In the genomic region with DNA sequence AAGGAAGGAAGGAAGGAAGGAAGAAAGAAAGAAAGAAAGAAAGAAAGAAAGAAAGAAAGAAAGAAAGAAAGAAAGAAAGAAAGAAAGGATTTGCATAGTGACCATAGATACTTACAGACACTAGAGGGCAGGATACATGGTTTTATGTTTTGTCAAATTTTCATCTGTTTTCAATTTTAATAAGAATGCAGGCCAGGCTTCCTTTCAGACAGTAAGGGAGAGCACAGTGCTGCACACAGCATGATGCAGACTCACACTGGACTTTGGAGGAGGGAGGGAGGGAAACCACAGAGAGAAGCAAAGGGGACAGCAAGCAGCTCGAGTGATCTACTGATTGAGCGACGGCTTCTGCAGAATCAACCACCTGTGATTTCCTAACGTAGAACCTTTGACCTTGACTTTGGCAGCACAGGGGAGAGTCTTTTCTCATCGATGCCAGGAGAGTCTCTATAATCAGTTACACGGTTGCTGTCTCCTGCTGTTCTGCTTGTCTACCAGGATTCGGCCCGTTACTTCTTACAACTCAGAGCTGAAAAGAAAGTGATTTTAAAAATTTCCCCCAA, we compare ENCODE assay signal across 11 mouse cellular contexts.
DNase-seq lines count a peak whose midpoint lies in the region; ATAC-seq and TF ChIP-seq lines count a peak whose summit lies in the region.
"Had no signal": no experiment of that assay in that cellular context is flagged by ENCODE, and none has a peak within 500 bp of the region (broad histone marks: within the 10 kb centered on the region; RNA-seq: fewer than 3 reads in every experiment).

No protein-coding gene starts in this region.

- DNase-seq in heart, adult 2 months, result no peak
- DNase-seq in heart, postnatal 25 days (ENCODE audit: low spot score), result no peak
- DNase-seq in liver, result peak; percentile 6
- DNase-seq in liver, embryonic 11.5 days (ENCODE audit: low spot score), result no peak
- DNase-seq in embryonic facial prominence, embryonic 11.5 days (ENCODE audit: low spot score), result peak; percentile 73
- DNase-seq in cerebellum, postnatal 10 days, result no peak
- DNase-seq in layer of hippocampus, postnatal 10 days (ENCODE audit: low spot score in 2 of 2), result no peak
- DNase-seq: liver, embryonic 13.5 days; thymus, postnatal 14 days had no signal

- peaks cover 4% of the 10 kb centered on the region for H3K9me3 ChIP-seq in liver, embryonic 11.5 days (ENCODE audit: control insufficient read depth, low read length)
- no peaks in the 10 kb centered on the region for H3K9me3 ChIP-seq in embryonic facial prominence, embryonic 11.5 days (replicated peaks; ENCODE audit: control insufficient read depth, low read length)
- H3K9me3 ChIP-seq in liver, embryonic 15.5 days (replicated peaks), result no peaks in the 10 kb centered on the region
- H3K9me3 ChIP-seq: liver, embryonic 13.5 days had no signal

- peak; percentile 52 for TF ChIP-seq CTCF in heart, adult 2 months (IDR thresholded peaks at IDR 0.05)

- no peak overlapping the region for H3K4me2 ChIP-seq in liver, embryonic 11.5 days
- H3K4me2 ChIP-seq in embryonic facial prominence, embryonic 11.5 days (ENCODE audit: low read depth, low read length), result 0 out of 2 replicates have a peak overlapping the region, but pooled peaks have one; percentile 7
- no peak overlapping the region for H3K4me2 ChIP-seq in liver, embryonic 15.5 days
- H3K4me2 ChIP-seq: liver, embryonic 13.5 days; midbrain, embryonic 12.5 days had no signal

- H3K27ac ChIP-seq in heart, adult 2 months, result no peak overlapping the region
- H3K27ac ChIP-seq in liver, embryonic 11.5 days (ENCODE audit: low read depth, low read length), result no peak overlapping the region
- H3K27ac ChIP-seq in embryonic facial prominence, embryonic 11.5 days (replicated peaks; ENCODE audit: low read depth, low read length), result no peak overlapping the region
- H3K27ac ChIP-seq in liver, embryonic 15.5 days (replicated peaks), result no peak overlapping the region
- H3K27ac ChIP-seq: liver, embryonic 13.5 days; midbrain, embryonic 12.5 days had no signal

- no peak for TF ChIP-seq EP300 in heart, adult 2 months (IDR thresholded peaks at IDR 0.05; ENCODE audit: insufficient read depth, low read depth, low read length)

- H3K4me3 ChIP-seq in heart, adult 2 months, result no peak overlapping the region
- no peak overlapping the region for H3K4me3 ChIP-seq in liver, embryonic 11.5 days (ENCODE audit: low read depth, low read length)
- H3K4me3 ChIP-seq in embryonic facial prominence, embryonic 11.5 days (ENCODE audit: low read depth, low read length), result no peak overlapping the region
- no peak overlapping the region for H3K4me3 ChIP-seq in liver, embryonic 15.5 days (replicated peaks)
- H3K4me3 ChIP-seq: liver, embryonic 13.5 days; midbrain, embryonic 12.5 days had no signal

- no peaks in the 10 kb centered on the region for H3K27me3 ChIP-seq in heart, adult 2 months (ENCODE audit: control insufficient read depth, insufficient read depth, low read length)
- no peaks in the 10 kb centered on the region for H3K27me3 ChIP-seq in liver, embryonic 11.5 days (replicated peaks; ENCODE audit: control insufficient read depth, insufficient read depth, low read length)
- H3K27me3 ChIP-seq in embryonic facial prominence, embryonic 11.5 days (ENCODE audit: control insufficient read depth, insufficient read depth, low read length), result no peaks in the 10 kb centered on the region
- H3K27me3 ChIP-seq in liver, embryonic 15.5 days, result no peaks in the 10 kb centered on the region
- H3K27me3 ChIP-seq: liver, embryonic 13.5 days; midbrain, embryonic 12.5 days had no signal

- TF ChIP-seq POLR2A in heart, adult 2 months (IDR thresholded peaks at IDR 0.05; ENCODE audit: insufficient read depth, low read depth, low read length), result no peak

- 66% methylated on average over 8 of the region's 8 CpGs for WGBS in heart, adult 2 months
- 66% methylated on average over 8 of the region's 8 CpGs for WGBS in liver, embryonic 11.5 days
- WGBS in embryonic facial prominence, embryonic 11.5 days, result 28% methylated on average over 8 of the region's 8 CpGs
- 61% methylated on average over 8 of the region's 8 CpGs for WGBS in liver, embryonic 15.5 days (ENCODE audit: insufficient replicate concordance)

- no peaks in the 10 kb centered on the region for H3K79me2 ChIP-seq in heart, adult 2 months (replicated peaks; ENCODE audit: control insufficient read depth, insufficient read depth, low read length)

- no peaks in the 10 kb centered on the region for H3K36me3 ChIP-seq in heart, adult 2 months (ENCODE audit: control insufficient read depth, insufficient read depth, low read length)
- H3K36me3 ChIP-seq in liver, embryonic 11.5 days (ENCODE audit: control insufficient read depth, insufficient read depth, low read length), result no peaks in the 10 kb centered on the region
- no peaks in the 10 kb centered on the region for H3K36me3 ChIP-seq in embryonic facial prominence, embryonic 11.5 days (replicated peaks; ENCODE audit: control insufficient read depth, insufficient read depth, low read depth, low read length)
- H3K36me3 ChIP-seq in liver, embryonic 15.5 days (replicated peaks), result no peaks in the 10 kb centered on the region
- H3K36me3 ChIP-seq: liver, embryonic 13.5 days; midbrain, embryonic 12.5 days had no signal

- H3K9ac ChIP-seq in heart, adult 2 months (ENCODE audit: low read depth, low read length), result no peak overlapping the region
- no peak overlapping the region for H3K9ac ChIP-seq in liver, embryonic 11.5 days (ENCODE audit: low read depth, low read length)
- no peak overlapping the region; the same call in 1 of the 2 replicates for H3K9ac ChIP-seq in embryonic facial prominence, embryonic 11.5 days (replicated peaks; ENCODE audit: low read length)
- H3K9ac ChIP-seq in liver, embryonic 15.5 days, result no peak overlapping the region
- H3K9ac ChIP-seq: liver, embryonic 13.5 days; midbrain, embryonic 12.5 days had no signal

- ATAC-seq in liver, embryonic 11.5 days (replicated peaks; ENCODE audit: low FRiP score), result no peak
- ATAC-seq in embryonic facial prominence, embryonic 11.5 days (replicated peaks; ENCODE audit: insufficient number of reproducible peaks, low FRiP score, low TSS enrichment, low read depth), result 0 out of 2 replicates have a peak, but pooled peaks have one; percentile 59
- 0 out of 2 replicates have a peak, but pooled peaks have one; percentile 25 for ATAC-seq in liver, embryonic 15.5 days (ENCODE audit: insufficient read depth)

- intact Hi-C loops in heart, adult 2 months (cut with DNase I), result no loop called here
- intact Hi-C loops in heart, postnatal 25 days (cut with DNase I), result no loop called here

- H3K4me1 ChIP-seq in heart, adult 2 months (ENCODE audit: control insufficient read depth, insufficient read depth, low read length), result no peaks in the 10 kb centered on the region; the same call in 1 of the 2 replicates
- no peaks in the 10 kb centered on the region for H3K4me1 ChIP-seq in liver, embryonic 11.5 days (replicated peaks; ENCODE audit: control insufficient read depth, insufficient read depth, low read length)
- H3K4me1 ChIP-seq in embryonic facial prominence, embryonic 11.5 days (ENCODE audit: control insufficient read depth, insufficient read depth, low read length), result no peaks in the 10 kb centered on the region
- H3K4me1 ChIP-seq in liver, embryonic 15.5 days (replicated peaks), result no peaks in the 10 kb centered on the region
- H3K4me1 ChIP-seq: liver, embryonic 13.5 days; midbrain, embryonic 12.5 days had no signal

Comparison
In these comparisons a context has a peak if more than half of its experiments do, and no peak if none do; other contexts are left out.
1. DNase-seq: peak in liver (single experiment) and embryonic facial prominence, embryonic 11.5 days (single experiment); none in heart, adult 2 months (0 of 2), heart, postnatal 25 days (single experiment), liver, embryonic 11.5 days (single experiment), cerebellum, postnatal 10 days (0 of 2) and layer of hippocampus, postnatal 10 days (0 of 2).